Mouse (Mus musculus): ENCODE results near the gene Edn2. TPM values are rescaled to one million over a fixed set of nuclear protein-coding genes. Genes with fewer than 3 reads are reported as not detected.

Gene Edn2
- polyA plus RNA-seq, 1 experiment: 0.42 TPM

GRCm38 (mm10) chr4:120163242-120163641 is 2.2 kb downstream of the Edn2 start:
- Histone ChIP-seq H3K36me3 (ENCODE audit: control insufficient read depth, insufficient read depth, low read length, poor library complexity, severe bottlenecking) (no peaks in the 10 kb centered on the region), H3K9me3 (replicated peaks; ENCODE audit: control insufficient read depth, insufficient read depth, low read length, poor library complexity, severe bottlenecking) (no peaks in the 10 kb centered on the region), H3K9ac (ENCODE audit: low read depth, poor library complexity, severe bottlenecking) (no peak overlapping the region), H3K4me1 (ENCODE audit: control insufficient read depth, insufficient read depth, low read length) (peaks cover 7% of the 10 kb centered on the region), H3K4me3 (ENCODE audit: low read depth, low read length) (no peak overlapping the region), H3K27me3 (ENCODE audit: control insufficient read depth, insufficient read depth, low read length, poor library complexity, severe bottlenecking) (no peaks in the 10 kb centered on the region), H3K27ac (ENCODE audit: insufficient read depth, low read length) (no peak overlapping the region)
- TF ChIP-seq CTCF (IDR thresholded peaks at IDR 0.05; ENCODE audit: low read depth, low read length): no peak
- no peak for TF ChIP-seq EP300 (IDR thresholded peaks at IDR 0.05; ENCODE audit: insufficient read depth, low read depth, low read length)
- no peak for TF ChIP-seq POLR2A (IDR thresholded peaks at IDR 0.05; ENCODE audit: insufficient read depth, low read length)

- TF ChIP-seq CTCF (IDR thresholded peaks at IDR 0.05; ENCODE audit: low read depth, low read length): no peak
- no peak for TF ChIP-seq POLR2A (IDR thresholded peaks at IDR 0.05; ENCODE audit: insufficient read depth, low read length)
- TF ChIP-seq EP300 (IDR thresholded peaks at IDR 0.05; ENCODE audit: insufficient read depth, low read depth, low read length): no peak
- Histone ChIP-seq H3K4me1 (ENCODE audit: control insufficient read depth, insufficient read depth, low read length) (peaks cover under 1% of the 10 kb centered on the region), H3K27ac (ENCODE audit: insufficient read depth, low read length) (no peak overlapping the region)
Observed at GRCm38 (mm10) chr4:120164316-120164715, 3.3 kb downstream of the Edn2 start.

GRCm38 (mm10) chr4:120167778-120168177 is 6.8 kb downstream of the Edn2 start:
- H3K4me1 ChIP-seq (ENCODE audit: control insufficient read depth, insufficient read depth, low read length): no peaks in the 10 kb centered on the region
- no peak overlapping the region for H3K27ac ChIP-seq (ENCODE audit: insufficient read depth, low read length)
- H3K27me3 ChIP-seq (ENCODE audit: control insufficient read depth, insufficient read depth, low read length, poor library complexity, severe bottlenecking): no peaks in the 10 kb centered on the region
- no peaks in the 10 kb centered on the region for H3K36me3 ChIP-seq (ENCODE audit: control insufficient read depth, insufficient read depth, low read length, poor library complexity, severe bottlenecking)
- no peak overlapping the region for H3K4me3 ChIP-seq (ENCODE audit: low read depth, low read length)
- H3K9ac ChIP-seq (ENCODE audit: low read depth, poor library complexity, severe bottlenecking): no peak overlapping the region
- TF ChIP-seq POLR2A (IDR thresholded peaks at IDR 0.05; ENCODE audit: insufficient read depth, low read length): no peak
- TF ChIP-seq EP300 (IDR thresholded peaks at IDR 0.05; ENCODE audit: insufficient read depth, low read depth, low read length): no peak
- TF ChIP-seq CTCF (IDR thresholded peaks at IDR 0.05; ENCODE audit: low read depth, low read length): no peak
- no peaks in the 10 kb centered on the region for H3K9me3 ChIP-seq (replicated peaks; ENCODE audit: control insufficient read depth, insufficient read depth, low read length, poor library complexity, severe bottlenecking)

More at GRCm38 (mm10) chr4:120164316-120164715, 3.3 kb downstream of the Edn2 start:
- Histone ChIP-seq H3K36me3 (ENCODE audit: control insufficient read depth, insufficient read depth, low read length, poor library complexity, severe bottlenecking) (no peaks in the 10 kb centered on the region), H3K9ac (ENCODE audit: low read depth, poor library complexity, severe bottlenecking) (no peak overlapping the region), H3K4me3 (ENCODE audit: low read depth, low read length) (no peak overlapping the region), H3K27me3 (ENCODE audit: control insufficient read depth, insufficient read depth, low read length, poor library complexity, severe bottlenecking) (no peaks in the 10 kb centered on the region), H3K9me3 (replicated peaks; ENCODE audit: control insufficient read depth, insufficient read depth, low read length, poor library complexity, severe bottlenecking) (no peaks in the 10 kb centered on the region)

GRCm38 (mm10) chr4:120168346-120168745 is 7.3 kb downstream of the Edn2 start:
- H3K27me3 ChIP-seq (ENCODE audit: control insufficient read depth, insufficient read depth, low read length, poor library complexity, severe bottlenecking): no peaks in the 10 kb centered on the region
- H3K9me3 ChIP-seq (replicated peaks; ENCODE audit: control insufficient read depth, insufficient read depth, low read length, poor library complexity, severe bottlenecking): no peaks in the 10 kb centered on the region
- no peaks in the 10 kb centered on the region for H3K4me1 ChIP-seq (ENCODE audit: control insufficient read depth, insufficient read depth, low read length)
- no peaks in the 10 kb centered on the region for H3K36me3 ChIP-seq (ENCODE audit: control insufficient read depth, insufficient read depth, low read length, poor library complexity, severe bottlenecking)
- no peak overlapping the region for H3K4me3 ChIP-seq (ENCODE audit: low read depth, low read length)
- TF ChIP-seq POLR2A (IDR thresholded peaks at IDR 0.05; ENCODE audit: insufficient read depth, low read length) (no peak), CTCF (IDR thresholded peaks at IDR 0.05; ENCODE audit: low read depth, low read length) (no peak), EP300 (IDR thresholded peaks at IDR 0.05; ENCODE audit: insufficient read depth, low read depth, low read length) (no peak)
- H3K27ac ChIP-seq (ENCODE audit: insufficient read depth, low read length): no peak overlapping the region
- no peak overlapping the region for H3K9ac ChIP-seq (ENCODE audit: low read depth, poor library complexity, severe bottlenecking)

DNA sequence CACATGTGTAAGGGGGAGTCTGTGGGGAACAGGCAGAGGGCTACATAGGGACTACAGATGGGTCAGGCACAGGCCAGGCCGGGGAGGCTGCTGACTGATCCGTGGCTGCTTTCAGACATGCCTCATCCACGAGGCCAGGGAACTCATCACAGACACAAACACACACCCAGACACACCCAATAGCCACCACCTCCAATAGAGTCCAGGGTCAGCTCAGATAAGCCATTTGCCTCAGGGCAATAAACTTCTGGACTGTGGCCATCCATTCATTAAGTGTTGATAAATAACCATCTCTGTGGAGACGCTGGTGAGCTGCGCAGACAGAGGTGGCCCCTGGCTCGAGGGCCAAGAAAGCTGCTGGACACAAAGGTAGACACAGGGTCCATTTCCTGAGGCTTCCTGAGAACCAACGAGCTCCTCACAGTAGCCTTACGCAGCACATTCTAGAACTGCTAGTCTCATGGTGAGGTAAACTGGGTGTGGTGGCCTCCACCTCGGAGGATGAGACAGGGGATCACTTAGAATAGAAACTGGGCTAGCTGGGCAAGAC is 9.5 kb downstream of the Edn2 start:
- TF ChIP-seq POLR2A (IDR thresholded peaks at IDR 0.05; ENCODE audit: insufficient read depth, low read length) (no peak), CTCF (IDR thresholded peaks at IDR 0.05; ENCODE audit: low read depth, low read length) (no peak), EP300 (IDR thresholded peaks at IDR 0.05; ENCODE audit: insufficient read depth, low read depth, low read length) (no peak)
- H3K9ac ChIP-seq (ENCODE audit: low read depth, poor library complexity, severe bottlenecking): no peak overlapping the region
- no peaks in the 10 kb centered on the region for H3K36me3 ChIP-seq (ENCODE audit: control insufficient read depth, insufficient read depth, low read length, poor library complexity, severe bottlenecking)
- no peak overlapping the region for H3K4me3 ChIP-seq (ENCODE audit: low read depth, low read length)
- H3K27ac ChIP-seq (ENCODE audit: insufficient read depth, low read length): no peak overlapping the region
- H3K9me3 ChIP-seq (replicated peaks; ENCODE audit: control insufficient read depth, insufficient read depth, low read length, poor library complexity, severe bottlenecking): no peaks in the 10 kb centered on the region
- no peaks in the 10 kb centered on the region for H3K4me1 ChIP-seq (ENCODE audit: control insufficient read depth, insufficient read depth, low read length)
- no peaks in the 10 kb centered on the region for H3K27me3 ChIP-seq (ENCODE audit: control insufficient read depth, insufficient read depth, low read length, poor library complexity, severe bottlenecking)

DNA sequence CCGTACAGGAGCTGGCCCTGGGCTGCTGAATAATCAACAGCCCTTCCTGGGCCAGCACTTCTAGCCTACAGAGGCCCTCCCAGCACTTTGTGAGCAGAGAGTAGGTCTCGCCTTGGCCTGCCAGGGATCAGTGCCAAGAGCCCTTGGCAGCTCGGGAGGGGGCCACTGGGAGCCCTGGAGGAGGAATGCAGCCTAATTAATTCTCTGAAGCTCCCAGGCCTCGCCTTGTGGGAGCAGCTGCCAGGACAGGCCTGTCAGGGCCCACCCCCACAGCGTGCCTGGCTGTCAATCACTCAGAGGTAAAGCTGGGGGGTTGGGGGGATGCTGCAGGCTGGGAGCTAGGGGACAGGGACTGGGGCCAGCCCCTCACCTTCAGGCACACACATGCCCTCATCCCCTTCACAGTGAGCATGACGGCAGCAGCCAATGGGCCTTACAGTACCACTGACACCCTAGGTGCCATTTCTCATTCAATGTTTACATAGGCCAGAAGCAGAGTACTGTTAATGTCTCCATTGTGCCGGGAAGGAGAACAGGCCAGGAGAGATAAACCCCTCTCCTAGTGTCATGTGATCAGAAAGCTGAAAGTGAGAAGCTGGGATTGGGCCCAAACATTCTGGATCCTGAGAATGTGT is 11.2 kb downstream of the Edn2 start:
- Histone ChIP-seq H3K4me1 (ENCODE audit: control insufficient read depth, insufficient read depth, low read length) (no peaks in the 10 kb centered on the region), H3K4me3 (ENCODE audit: low read depth, low read length) (no peak overlapping the region), H3K27ac (ENCODE audit: insufficient read depth, low read length) (no peak overlapping the region), H3K27me3 (ENCODE audit: control insufficient read depth, insufficient read depth, low read length, poor library complexity, severe bottlenecking) (no peaks in the 10 kb centered on the region), H3K36me3 (ENCODE audit: control insufficient read depth, insufficient read depth, low read length, poor library complexity, severe bottlenecking) (no peaks in the 10 kb centered on the region), H3K9me3 (replicated peaks; ENCODE audit: control insufficient read depth, insufficient read depth, low read length, poor library complexity, severe bottlenecking) (no peaks in the 10 kb centered on the region), H3K9ac (ENCODE audit: low read depth, poor library complexity, severe bottlenecking) (no peak overlapping the region)
- TF ChIP-seq POLR2A (IDR thresholded peaks at IDR 0.05; ENCODE audit: insufficient read depth, low read length): no peak
- no peak for TF ChIP-seq CTCF (IDR thresholded peaks at IDR 0.05; ENCODE audit: low read depth, low read length)
- no peak for TF ChIP-seq EP300 (IDR thresholded peaks at IDR 0.05; ENCODE audit: insufficient read depth, low read depth, low read length)
